Mouse (Mus musculus): ENCODE data around the gene Zfp346. TPM values are rescaled to one million over a fixed set of nuclear protein-coding genes. Genes with fewer than 3 reads are reported as not detected.

Zfp346 gene
- total RNA-seq, 2 experiments from 2014 or later: 48.8 to 51.2 TPM

DNA sequence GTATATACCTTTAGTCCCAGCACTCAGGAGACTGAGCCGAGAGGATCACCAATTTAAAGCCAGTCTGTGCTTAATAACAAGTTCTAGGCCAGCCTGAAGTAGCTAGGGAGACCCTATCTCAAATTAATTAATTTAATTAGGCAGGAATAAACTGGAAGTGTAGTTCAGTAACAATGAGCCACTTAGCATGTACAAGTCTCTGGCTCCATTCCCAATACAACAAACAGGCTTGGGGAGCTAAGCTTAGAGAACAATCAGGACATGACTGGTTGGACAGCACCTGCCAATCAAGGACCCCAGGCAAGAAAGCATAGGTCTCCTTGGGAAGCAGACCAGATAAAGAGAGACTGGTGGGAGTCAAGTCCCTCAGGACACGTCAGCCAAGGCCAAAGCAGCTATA is 35.2 kb downstream of the Zfp346 start:
- no peak for DNase-seq (ENCODE audit: low spot score in 2 of 2)

DNA sequence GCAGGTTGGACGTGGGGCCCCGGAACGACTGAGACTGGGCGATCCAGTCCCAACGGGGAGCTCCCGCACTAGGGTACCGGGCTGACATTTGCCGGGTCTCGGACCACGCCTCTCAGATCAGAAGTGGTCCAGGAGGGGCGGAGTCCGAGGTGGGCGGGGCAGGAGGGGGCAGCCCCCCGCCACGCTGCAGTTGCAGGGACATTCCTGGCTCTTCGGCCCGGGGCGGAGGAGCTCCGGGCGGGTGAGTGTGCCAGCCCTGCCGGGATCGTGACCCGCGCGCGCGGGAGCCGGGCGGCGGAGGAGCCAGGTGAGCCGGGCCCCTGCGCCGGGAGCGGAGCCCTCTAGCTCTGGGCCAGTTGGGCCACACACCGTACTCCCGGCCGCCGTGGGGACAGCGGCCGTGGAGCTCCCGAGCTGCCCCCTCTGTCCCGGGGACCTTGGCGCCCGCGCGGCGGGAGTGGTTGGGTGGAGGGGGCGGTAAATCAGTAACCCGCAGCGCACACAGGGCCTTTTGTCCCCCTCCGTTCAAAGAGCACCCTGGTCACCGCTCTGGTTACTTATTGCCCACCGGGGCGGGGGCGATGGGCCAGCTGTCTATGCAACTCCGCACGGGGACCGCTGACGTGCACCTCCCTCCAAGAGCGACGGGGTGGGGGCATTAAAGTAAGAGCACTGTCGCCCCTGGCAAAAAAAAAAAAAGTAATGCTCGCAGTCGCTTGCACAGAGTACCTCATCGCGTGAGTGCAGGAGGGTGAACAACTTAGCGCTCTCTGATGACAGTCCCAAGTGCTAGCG is 47.7 kb downstream of the Zfp346 start, which contains the start of gene Fgfr4:
Fgfr4 (plus strand) TSS at position 20 of the 795 bp plus-strand sequence.
- DNase-seq (ENCODE audit: low spot score in 2 of 2): no peak

DNA sequence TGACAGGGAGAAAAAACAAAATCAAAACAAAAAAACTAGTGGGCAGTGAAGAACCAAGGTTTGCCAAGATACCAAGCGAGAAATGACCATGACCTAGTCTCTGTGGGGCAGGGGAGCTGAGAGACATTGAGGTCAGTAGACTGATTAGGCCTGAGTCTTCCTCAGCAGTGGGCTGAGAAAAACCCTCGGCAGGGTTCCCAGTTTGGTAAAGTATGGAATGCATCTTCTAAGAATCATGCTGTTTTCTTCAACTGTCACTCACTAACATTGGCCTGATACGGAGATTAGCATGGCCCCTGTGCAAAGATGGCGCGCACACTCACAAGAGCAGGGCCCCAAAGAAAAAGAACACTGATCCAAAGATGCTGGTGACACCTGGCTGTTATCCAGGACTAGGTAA is 48.8 kb downstream of the Zfp346 start:
- no peak for DNase-seq (ENCODE audit: low spot score in 2 of 2)

DNA sequence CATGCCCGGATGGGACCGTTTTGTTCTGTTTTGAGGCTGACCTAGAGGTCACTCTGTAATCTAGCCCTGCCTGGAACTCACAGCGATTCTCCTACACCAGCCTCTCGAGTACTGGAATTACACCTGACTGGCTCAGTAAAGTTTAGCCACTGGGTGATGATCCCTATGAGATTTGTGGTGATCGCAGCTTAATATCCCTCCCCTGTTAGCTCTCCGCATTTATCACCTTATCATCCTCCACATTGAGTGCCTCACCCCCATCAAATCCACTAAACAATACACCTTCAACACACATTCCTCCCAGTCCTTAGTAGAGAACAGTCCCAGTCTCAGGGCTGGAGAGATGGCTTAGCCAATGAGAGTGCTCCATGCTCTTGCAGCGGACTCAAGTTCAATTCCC is 57.3 kb downstream of the Zfp346 start:
- no peak for DNase-seq (ENCODE audit: low spot score in 2 of 2)

DNA sequence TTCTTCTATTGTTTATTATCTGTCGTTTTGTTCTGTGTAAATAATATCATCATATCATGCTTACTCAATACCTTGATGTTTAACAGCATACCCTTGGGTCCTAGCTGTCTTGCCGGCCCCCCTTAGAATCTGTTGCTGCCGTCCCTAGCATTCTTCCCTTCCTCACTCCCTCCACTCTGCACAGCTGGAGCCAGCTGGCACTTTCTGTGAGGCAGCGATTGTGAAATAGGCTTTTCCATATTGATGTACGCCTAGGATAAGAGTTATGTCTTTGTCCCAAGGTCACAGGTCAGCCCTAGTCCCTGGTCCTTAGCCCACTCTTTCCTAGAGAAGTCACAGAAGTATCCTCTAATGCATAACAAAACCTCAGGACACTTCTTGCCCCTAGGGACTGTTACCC is 58.4 kb downstream of the Zfp346 start:
- no peak for DNase-seq (ENCODE audit: low spot score in 2 of 2)

DNA sequence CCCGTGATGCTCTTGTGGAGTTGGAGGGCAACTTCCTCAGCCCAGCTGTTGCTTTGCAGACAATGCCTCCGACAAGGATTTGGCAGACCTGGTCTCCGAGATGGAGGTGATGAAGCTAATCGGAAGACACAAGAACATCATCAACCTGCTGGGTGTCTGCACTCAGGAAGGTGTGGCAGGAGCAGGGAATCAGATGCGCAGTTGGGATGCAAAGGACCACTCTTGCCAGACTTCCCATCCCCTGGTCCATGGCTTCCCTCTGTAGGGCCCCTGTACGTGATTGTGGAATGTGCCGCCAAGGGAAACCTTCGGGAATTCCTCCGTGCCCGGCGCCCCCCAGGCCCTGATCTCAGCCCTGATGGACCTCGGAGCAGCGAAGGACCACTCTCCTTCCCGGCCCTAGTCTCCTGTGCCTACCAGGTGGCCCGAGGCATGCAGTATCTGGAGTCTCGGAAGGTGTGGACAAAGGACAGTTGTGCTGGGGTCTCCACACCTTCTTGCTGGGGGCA is 60.8 kb downstream of the Zfp346 start:
- no peak for DNase-seq (ENCODE audit: low spot score in 2 of 2)

DNA sequence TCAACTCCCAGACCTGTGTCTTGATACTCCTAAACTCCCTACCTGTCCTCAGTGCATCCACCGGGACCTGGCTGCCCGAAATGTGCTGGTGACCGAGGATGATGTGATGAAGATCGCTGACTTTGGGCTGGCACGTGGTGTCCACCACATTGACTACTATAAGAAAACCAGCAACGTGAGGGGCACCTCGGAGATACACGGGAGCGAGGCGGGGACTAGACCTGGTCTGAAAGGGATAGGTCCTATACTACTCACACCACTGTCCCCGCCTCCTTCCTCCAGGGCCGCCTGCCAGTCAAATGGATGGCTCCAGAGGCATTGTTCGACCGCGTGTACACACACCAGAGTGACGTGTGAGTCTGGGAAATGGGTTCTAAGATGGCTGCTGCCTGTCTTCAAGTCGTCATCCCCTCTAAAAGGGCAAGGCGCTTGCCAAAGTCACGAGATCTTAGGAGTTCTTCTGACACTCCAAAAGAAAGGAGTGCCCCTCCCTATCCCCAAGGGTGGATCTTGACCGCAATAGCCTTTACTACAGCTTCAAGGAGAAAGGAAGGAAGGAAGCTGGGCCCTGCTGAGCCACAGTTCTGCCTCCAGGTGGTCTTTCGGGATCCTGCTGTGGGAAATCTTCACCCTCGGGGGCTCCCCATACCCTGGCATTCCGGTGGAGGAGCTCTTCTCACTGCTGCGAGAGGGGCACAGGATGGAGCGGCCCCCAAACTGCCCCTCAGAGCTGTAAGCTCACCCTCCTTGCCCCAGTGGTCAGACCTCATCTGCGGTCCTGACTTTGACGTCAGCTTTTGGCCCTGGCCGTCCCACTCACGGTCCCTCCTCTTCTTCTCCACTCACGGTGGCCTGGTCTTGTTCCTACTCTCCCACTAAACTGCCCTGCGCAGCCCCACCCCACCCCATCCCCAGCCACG is 62.0 kb downstream of the Zfp346 start:
- DNase-seq (ENCODE audit: low spot score in 2 of 2): no peak

DNA sequence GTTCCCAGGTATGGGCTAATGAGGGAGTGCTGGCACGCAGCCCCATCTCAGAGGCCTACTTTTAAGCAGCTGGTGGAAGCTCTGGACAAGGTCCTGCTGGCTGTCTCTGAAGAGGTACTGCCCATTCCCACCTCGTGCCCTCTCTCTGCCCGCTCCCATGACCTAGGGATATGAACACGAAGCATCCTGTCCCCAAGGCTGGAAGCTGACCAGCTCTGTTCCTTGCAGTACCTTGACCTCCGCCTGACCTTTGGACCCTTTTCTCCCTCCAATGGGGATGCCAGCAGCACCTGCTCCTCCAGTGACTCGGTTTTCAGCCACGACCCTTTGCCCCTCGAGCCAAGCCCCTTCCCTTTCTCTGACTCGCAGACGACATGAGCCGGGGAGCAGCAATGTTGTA is 62.7 kb downstream of the Zfp346 start:
- DNase-seq (ENCODE audit: low spot score in 2 of 2): no peak

DNA sequence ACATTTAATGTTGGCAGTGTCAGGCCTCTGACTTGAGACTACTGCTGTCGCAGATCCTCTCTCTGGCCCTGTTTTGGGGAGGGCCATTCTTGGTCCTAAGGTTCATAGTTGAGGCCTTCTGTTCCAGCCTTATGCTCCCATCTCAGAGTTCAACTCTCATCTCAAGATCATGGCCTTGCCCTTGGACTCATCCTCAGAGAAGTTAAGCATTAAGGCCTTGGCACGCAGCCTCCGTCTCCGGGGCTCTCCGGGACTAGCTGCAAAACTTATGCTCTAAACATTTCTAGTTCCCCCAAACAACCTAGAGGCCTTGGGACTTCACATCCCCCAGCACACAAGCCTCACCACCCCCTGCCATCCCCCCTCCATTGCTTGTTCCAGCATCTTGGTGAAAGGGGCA is 63.1 kb downstream of the Zfp346 start:
- DNase-seq (ENCODE audit: low spot score in 2 of 2): no peak

DNA sequence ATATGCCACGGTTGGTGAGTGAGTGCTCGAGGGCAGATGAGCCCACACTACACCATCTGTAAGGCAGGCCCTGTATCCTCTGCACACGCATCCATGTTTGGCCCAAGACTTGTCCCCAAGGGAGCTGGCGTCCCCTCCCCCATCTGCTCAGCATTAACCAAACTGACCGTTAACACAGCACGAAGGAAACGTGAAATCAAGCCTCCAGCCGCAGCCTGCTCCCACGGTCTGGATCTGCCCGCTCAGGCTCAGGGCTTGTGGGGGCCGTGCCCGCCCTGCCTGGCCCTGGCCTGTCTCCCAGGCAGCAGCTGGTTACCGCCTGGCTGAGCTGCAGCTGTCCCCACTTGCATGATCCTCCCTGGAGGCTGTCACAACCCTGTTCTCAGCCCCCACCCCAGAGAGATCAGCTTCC is 63.9 kb downstream of the Zfp346 start:
- peak; percentile 54 for DNase-seq (ENCODE audit: low spot score in 2 of 2)

DNA sequence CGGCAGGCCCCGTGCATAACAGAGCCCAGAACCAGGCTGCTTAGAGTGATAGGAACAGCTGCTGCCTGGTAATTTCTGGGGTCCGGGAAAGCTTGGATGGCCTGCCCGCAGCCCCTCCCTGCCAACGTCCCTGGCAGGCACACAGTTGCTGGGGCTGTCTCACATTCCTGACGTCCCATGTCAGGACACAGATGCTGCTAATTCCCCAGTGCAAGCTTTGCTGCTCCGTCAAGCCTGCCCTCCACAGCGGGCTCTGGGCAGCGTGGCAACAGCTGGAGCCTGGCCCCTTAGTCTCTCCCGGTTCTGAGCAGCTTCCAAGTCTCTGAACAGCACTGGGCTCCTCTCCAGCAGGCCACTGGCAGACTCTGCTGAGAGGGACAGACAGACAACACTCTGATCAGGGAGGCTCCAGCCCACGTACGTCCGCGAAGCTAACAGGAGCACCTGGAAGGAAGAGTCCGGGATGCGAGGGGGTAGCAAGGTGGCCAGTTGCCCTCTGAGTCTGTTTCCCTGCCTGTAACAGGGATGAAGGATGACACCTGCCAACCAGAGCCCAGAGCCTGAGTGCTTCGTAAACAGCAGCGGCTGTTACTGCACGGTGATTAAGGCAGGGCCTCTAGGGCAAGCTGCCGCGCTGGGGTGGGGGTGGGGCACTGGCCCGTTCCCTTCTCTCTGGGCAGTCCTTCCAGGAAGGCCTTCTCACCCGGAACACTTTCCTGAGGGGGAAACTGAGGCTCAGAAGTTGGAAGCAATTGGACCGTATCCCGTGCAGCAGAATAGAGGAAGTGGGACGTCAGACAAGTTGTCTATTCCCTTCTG is 66.6 kb downstream of the Zfp346 start:
- DNase-seq (ENCODE audit: low spot score in 2 of 2): peak; percentile 67 to 77

DNA sequence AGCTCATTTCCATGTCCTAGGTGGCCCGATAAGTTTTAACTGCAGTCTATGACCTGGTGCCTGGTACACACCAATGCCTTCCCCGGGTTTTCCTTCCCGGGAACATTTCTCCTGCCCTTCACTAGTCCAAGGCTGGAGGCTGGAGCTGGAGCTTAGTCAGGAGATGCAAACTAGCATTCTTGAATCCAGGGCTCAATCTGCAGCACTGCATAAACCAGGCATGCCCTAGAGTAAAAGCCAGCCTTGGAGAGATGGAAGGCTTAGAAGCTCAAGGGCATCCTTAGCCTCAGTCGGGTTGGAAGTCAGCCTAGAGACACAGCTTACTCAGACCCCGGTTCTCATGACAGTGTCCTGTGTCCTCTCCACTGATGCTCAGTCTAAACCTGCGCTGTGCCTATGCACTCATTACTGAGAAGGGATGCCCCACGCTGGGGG is 67.2 kb downstream of the Zfp346 start:
- DNase-seq (ENCODE audit: low spot score in 2 of 2): no peak

DNA sequence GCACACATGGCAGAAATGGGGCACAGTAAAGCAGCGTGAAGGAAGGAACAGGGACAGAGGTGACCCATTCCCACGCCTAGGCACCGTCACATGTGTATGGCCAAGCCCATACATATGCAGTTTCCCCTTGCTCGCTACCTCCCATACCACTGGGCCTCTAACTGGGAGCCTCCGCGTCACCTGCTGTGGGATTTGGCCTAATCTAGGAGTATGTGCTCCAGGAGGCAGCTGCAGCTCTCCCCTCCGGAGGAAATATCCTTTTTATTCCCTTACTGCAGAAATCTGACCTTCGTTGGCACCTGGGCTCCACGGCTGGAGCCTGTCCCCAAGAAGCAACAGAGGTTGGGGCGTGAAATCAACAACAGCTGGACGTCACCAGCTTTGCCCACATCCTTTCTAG is 69.2 kb downstream of the Zfp346 start:
- DNase-seq (ENCODE audit: low spot score in 2 of 2): no peak

DNA sequence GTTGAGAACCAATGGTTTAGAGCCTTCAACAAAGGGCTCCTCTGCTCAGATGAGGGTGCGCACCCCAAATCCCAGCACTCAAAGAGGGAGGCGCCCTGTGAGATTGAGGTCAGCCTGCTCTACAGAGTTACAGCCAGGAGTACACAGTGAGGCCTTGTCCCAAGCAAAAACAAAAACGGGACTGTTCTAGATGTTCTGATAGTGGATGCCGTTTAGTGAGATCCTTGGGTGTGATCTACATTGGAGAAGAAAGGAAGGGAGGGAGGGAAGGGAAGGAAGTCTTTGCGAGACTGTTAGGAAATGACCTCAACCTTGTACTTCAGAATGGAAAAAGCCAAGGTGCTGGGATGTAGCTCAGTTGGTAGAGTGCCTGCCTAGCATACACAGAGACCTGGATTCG is 71.2 kb downstream of the Zfp346 start:
- DNase-seq (ENCODE audit: low spot score in 2 of 2): no peak

DNA sequence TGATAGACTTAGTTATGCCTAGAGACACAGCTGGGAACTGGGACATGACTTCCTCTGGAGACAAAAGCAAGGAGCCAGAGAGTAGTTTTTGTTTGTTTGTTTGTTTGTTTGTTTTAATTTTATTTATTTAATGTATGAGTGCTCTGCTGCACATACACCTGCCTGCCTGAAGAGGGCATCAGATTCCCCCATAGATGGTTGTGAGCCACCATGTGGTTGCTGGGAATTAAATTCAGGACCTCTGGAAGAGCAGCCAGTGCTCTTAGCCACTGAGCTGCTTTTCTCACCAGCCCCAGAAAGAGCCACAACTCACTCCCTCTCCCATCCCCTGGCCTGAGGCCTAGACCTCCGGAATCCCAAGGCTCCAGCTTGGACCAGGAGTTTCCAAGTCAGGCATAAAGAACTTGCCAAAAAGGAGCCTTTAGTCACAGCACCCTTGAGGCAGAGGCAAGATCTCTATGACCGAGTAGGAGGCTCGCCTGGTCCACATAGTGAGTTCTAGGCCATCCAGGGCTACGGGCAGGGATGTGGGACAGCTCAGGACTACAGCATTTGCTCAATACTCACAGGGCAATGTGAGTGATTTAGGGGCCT is 72.9 kb downstream of the Zfp346 start:
- no peak for DNase-seq (ENCODE audit: low spot score in 2 of 2)

DNA sequence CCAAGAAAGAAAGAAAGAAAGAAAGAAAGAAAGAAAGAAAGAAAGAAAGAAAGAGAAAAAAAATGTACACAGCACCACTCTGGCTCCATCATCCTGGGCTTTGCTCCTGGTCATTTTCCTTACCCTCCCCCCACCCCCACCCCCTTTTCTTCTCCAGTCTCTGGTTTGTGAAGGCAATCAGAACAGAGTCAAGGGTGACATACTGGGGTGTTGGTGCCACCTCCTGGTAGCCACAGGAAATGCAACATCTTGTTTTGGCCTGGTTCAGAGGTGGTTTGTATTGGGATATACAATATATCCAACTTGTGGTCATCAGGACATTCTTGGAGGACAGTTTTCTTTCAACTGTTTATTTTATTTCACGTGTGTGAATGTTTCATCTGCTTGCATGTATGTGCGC is 73.4 kb downstream of the Zfp346 start:
- DNase-seq (ENCODE audit: low spot score in 2 of 2): peak; percentile 76

DNA sequence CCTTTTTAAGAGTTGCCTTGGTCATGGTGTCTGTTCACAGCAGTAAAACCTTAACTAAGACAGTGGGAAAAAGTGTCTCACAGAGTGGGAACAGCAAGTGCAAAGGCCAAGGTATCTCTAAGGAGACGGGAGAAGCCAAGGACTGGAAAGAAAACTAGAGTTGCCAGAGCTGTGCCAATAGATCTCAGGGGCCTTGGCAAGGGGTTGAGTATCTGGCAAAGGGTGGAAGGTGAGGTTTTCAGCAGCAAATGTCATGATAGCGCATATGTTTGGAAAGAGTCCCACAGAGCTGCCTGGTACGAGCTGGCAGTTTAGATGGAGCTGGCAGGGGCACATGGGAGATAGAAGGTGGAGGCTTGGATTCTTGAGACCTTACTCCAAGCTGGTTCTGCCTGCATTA is 74.5 kb downstream of the Zfp346 start:
- DNase-seq (ENCODE audit: low spot score in 2 of 2): no peak

DNA sequence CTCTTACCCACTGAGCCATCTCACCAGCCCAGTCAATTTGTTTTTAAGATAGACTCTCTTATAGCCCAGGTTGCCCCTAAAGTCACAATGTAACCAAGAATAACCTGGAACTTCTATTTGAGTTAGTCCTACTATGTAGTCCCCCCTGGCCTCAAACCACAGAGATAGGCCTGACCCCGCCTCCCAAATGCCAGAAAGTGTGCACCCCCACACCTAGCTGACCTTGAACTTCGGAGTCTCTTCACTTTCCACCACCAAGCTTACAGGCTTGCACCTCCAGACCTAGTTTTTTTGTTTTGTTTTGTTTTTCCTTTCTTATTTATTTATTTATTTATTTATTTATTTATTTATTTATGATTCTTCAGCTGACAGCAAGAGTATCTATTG is 76.7 kb downstream of the Zfp346 start:
- no peak for DNase-seq (ENCODE audit: low spot score in 2 of 2)

DNA sequence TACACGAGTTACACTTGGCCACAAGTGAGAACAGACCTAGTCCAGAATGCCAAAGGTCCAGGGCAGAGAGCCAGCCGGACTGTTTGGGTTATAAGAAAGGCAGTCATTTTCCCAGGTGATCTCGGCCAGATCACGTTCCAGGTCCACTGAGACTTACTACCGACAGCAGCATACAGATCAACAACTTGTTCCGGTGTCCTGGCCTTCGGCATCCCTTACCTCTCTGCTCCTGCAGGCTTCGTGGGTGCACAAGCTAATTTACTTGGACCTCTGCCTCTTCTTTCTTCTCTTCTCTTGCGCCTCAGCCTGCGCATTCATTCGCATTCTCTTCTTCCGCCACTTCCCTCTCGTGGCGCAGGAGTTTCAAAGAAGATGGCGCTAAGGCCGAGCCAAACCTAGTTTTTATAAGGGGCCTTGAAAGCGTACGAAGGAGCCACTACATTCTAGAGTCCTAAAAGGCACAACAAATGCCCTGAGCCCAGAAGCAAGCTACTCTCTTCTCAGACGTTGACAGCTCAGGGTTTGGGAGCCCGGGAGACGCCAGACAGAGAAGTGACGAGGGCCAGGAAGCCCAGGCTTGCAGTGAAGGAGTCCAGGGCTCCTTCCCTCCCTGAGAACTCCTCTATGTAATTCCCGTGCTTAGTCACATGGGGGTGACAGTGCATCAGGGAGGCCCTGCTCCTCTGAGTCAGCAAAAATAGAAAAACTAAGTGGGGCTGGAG is 77.2 kb downstream of the Zfp346 start:
- peak; percentile 60 to 63 for DNase-seq (ENCODE audit: low spot score in 2 of 2)

DNA sequence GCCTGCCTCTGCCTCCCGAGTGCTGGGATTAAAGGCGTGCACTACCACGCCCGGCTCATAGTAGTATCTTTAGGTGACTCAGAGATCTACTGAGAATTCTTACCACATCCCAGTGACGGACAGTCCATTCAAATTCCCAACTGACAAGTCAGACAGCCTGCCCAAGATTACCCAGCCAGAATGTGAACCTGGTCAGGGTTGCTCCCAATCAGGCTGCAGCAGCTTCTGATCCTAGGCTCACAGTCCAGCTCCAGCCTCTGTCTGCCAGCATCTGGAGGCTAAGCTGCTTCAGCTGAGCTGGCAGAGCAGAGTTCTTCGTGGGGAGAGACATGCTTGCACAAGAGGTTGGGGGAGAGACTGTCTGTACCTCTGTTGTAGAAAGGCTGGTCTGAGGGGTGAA is 78.3 kb downstream of the Zfp346 start:
- no peak for DNase-seq (ENCODE audit: low spot score in 2 of 2)
